Mouse (Mus musculus) cerebellum, postnatal 10 days (tissue): ENCODE measurements around the gene Gm49510.

ENCODE experiments used
- DNase-seq, 2 experiments: peaks; one replicate each; pipeline ENCODE4 v3.0.0; 2021; ENCODE audit warnings: mixed read lengths in 2 of 2

Gm49510 gene

GRCm38 (mm10) chr15:78899409-78899739 is at the start of gene Gm49510:
Gene Gm49510, plus strand, starts transcription at chr15:78899667.
- DNase-seq = no peak

DNA sequence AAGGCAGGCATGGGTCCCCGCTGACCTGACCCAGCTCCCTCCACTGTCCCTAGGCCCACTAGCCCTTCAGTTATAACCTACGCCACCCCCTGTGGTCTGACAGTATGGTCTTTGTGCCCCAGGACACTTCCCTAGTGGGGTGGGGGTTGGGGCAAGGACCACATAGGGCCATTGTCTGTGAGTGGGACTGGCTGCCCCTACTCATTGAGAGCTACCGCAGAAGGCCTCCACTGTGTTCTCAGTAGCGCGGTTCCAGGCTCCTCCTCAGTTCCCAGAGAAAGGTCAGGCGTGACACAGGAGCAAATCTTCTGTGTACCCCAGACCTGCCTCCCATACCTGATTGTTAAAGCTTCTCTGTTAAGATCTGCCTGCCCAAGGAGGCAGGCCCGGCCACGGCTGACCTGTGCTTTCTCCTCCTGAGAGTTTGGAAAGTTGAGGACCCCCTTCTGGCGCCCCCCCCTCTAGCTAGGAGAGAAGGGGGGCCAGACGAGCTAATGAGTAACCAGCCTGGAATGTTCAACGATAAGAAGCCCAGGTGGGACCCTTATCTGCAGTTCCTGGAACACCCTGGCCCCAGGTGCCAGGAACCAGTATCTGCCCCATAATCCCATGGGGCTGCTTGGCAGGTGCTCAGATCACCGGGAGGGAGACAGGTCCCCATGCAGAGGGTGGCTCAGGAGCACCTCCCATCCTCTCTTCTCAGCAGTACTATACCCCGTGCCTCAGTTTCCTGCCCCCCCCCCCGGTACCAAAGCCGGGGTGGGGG is 49.2 kb upstream of the Gm49510 start:
- DNase-seq = no peak

- no peak for DNase-seq
Measured at GRCm38 (mm10) chr15:78850944-78851343, 48.5 kb upstream of the Gm49510 start.

DNA sequence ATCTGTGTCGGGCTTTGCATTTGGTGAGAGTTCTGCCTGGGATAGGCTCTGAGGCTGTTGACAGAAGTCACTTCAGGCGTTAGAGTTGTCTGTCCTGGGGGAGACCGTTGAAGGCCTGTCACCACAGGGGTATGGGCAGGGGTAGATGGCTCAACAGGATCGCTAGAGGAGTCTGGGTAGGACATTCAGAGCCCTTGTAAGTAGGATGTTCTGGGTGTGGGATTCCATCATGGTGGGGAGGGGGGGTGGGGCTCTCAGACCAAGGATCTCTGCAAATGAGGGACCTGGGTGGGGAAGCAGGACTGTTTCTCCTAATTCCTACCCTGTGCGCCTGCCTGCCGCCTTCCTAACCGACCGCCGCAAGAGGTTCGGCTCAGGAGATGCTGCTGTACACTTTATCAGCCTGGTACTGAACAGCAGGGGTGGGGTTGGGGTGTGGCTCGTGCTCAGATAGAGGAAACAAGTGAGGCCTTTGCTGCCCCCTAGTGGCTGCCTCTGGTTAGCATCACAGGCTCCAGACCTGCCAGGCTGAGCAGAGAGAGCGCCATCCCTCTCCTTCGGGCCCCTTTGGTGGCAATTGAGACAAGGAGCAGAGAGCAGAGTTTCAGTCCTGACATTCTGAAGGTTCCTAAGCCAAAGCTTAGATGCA is 47.8 kb upstream of the Gm49510 start:
- peak; percentile 97 to 98 for DNase-seq

GRCm38 (mm10) chr15:78855303-78855965 is 44.0 kb upstream of the Gm49510 start, which contains the start of gene Lgals2:
Gene Lgals2, minus strand, starts transcription at chr15:78855529.
- DNase-seq = peak in 1 of 2 experiments; percentile 23

DNA sequence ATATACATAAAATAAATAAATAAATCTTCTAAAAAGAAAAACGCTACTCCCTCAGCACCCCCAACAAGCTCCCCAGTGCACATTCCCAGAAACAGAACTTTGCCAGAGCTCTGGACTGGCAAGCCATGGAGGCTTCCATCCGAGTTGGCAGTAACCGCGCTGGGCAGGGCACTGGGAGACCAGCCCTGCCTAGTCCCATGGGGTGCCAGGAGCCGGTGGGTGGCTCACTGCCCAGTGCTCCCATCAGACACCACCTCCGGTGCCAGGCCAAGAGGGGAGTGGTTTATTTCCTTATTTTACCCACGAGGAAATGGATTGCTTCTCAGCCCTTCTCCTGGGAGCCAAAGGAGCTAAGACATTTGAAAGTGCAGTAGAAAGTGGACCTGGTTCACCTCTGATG is 42.5 kb upstream of the Gm49510 start:
- DNase-seq = peak; percentile 66 to 79

DNA sequence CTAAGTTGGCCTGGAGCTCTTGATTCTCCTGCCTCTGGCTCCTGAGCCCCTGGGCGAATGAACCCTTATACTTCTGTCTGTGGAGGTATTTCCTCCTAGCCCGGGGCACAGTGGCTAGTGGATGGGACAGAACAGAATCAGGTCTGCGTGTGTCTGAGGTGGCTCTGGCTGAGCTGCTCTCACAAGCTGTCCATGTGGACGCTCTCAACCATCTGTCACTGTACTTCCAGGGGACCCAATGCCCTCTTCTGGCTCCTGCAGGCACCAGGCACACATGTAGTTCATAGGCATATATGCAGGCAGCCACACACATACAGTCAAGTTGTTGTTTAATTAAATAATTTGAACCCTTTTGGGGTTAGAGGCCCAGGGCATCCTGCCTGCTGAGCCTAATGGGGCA is 40.2 kb upstream of the Gm49510 start:
- peak; percentile 63 to 67 for DNase-seq

DNA sequence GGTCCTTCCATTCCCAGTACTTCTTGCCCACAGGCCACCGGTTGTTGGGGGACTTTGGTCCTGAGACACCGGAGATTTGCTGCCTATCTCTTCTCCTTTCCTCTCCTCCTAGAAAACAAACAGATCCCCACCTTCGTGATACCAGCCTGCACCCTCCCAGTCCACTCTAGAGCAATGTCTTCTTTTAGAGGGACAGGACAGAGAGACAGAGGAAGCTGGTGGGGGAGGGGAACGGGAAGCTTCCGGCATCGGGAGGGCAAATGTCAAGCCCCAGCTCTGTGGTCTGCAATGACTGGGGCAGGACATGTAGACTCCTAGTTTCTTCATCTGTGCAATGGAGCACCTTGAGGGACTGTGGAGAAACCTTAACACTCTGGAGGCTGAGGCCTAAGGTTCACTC is 39.8 kb upstream of the Gm49510 start:
- no peak for DNase-seq

- no peak for DNase-seq
Measured at GRCm38 (mm10) chr15:78862280-78862679, 37.2 kb upstream of the Gm49510 start.

- no peak for DNase-seq
Measured at GRCm38 (mm10) chr15:78863154-78863553, 36.3 kb upstream of the Gm49510 start.

DNA sequence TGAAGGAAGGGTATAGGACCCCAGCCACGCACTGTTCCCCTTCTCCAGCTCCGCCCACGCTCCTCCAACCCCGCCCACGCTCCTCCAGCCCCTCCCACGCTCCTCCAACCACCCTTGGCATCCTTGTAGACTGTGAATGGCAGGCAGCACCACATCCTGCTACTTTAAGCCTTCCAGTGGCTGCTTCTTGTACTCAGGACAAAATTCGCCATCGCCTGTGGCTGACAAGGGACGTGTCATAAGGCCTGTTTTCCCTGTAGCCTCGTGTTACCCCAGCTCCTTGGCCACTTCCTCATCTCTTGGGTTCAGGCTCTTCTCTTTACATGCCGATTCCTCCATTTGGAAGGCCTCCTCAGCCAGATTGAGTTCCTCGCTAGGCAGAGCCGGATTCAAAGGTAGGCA is 35.6 kb upstream of the Gm49510 start:
- DNase-seq = no peak

GRCm38 (mm10) chr15:78868398-78868797 is 31.1 kb upstream of the Gm49510 start:
- DNase-seq = peak; percentile 53 to 54

DNA sequence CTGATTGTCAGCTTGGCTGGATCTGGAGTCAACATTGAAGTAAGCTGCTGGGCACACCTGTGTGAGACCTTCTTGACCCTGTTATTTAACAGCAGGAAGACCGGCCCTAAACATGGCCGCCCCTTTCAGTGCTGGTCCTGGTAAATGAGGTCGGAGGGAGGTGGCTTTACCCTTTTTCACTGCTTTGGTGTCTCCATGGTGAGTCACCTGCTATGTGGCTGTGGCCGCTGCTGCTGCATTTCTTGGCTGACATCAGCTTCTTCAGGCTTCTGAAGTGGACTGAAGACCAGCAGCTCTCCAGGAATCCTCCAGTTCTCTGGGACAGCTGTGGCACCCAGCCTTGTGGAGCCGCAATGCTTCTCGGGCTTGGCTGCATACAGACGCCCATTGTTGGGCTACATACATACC is 30.6 kb upstream of the Gm49510 start:
- DNase-seq = no peak

DNA sequence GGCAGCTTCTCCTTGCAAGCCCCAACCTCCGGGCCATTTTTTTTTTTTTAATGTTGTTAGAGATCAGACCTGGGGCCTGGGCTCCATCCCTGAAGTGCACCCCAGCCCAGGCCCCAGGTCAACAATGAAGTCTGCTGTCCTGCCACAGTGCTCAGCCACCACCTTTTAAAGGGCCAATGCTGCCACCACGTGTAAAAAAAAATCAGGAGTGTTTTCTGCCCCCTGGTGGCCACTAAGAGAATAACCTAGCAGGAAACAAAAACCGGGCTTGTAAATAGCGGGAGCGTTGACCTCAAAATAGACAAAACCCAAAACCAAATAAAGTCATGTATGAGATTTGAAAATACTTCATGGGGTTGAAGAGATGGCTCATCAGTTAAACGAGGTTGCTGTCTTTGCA is 29.7 kb upstream of the Gm49510 start:
- peak; percentile 68 to 75 for DNase-seq

- DNase-seq = no peak
Measured at GRCm38 (mm10) chr15:78872021-78872608, 27.4 kb upstream of the Gm49510 start.

GRCm38 (mm10) chr15:78873803-78874435 is 25.5 kb upstream of the Gm49510 start:
- peak; percentile 61 to 63 for DNase-seq

GRCm38 (mm10) chr15:78874989-78875388 is 24.5 kb upstream of the Gm49510 start:
- no peak for DNase-seq

- no peak for DNase-seq
Measured at GRCm38 (mm10) chr15:78875537-78875936, 23.9 kb upstream of the Gm49510 start.

DNA sequence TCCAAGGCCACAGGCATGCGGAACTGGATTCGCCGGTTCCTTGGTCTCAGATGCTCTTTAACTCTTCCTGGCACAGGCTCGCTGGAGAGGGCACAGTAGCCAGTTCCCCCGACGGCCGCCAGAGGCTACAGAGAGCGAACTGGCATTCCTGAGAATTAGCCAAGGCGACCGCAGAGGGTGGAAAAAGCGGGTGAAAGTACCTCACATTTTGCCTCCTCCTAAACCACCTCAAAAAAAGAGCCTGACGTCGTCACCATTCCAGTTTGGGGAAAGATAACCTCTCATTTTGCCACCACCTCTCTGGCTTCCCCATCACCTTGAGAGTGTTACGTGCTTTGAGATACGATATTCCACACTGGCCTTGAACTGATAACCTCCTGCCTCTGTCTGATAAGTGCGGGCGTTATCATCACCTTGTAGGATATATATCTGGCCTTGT is 23.2 kb upstream of the Gm49510 start:
- peak; percentile 95 for DNase-seq

DNA sequence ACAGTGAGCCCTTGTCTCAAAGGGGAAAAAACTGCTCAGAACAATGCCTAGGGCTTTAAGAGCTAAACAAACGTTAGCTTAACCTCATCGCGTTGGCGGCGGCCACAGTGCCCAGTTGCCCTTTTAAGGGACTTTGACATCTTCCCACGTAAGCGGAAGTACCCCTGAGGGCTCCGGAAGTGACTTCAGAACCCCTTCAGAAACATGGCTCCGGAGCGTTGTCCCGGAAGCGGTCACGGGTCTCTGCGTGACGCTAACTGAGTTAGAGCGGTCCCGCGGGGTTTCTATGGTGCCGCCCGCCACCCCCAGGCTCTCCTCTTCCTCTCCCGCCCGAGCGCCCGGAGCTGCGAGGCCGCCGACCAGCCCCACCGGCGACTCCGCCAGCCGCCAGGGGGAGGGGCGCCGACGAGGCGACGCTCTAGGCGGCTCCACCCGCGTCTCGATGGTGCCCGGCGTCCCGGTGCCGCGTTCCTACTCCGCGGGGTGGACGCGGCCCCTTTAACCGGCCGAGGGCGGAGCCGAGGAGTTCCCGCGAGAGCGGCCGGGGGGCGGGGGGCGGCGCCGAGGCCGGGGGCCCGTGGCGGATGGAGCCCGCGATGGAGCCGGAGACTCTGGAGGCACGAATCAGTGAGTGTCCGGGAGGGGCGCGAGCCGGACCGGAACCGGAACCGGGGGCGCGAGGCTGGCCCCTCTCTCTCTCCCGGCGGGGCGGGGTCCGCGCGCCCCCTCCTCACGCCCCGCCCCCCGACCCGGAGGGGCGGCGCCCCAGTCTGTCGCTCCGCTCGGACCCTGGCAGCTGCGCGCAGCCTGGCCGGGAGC is 22.3 kb upstream of the Gm49510 start, which contains the start of gene Gga1:
Gene Gga1 (plus strand): TSS at position 200 of the 819 bp plus-strand sequence.
- DNase-seq = peak; percentile 97 to 99

- DNase-seq = no peak
Measured at GRCm38 (mm10) chr15:78877810-78878390, 21.6 kb upstream of the Gm49510 start.
